Mouse (Mus musculus) lung, adult 2 months (tissue): ENCODE measurements around the gene 1700069L16Rik.

Source experiments
- CTCF ChIP-seq: fragments of 200-500 bp; IDR thresholded peaks from 2 replicates; pipeline ENCODE4 v1.5.1; 2011; ENCODE audit warnings: mild to moderate bottlenecking, low read length, control low read depth; ENCODE audit not compliant: insufficient read depth
- POLR2A ChIP-seq: fragments of 200-500 bp; IDR thresholded peaks from 2 replicates; pipeline ENCODE4 v1.6.1; 2011; ENCODE audit warnings: low read depth, mild to moderate bottlenecking, control low read depth, low read length, borderline replicate concordance; ENCODE audit errors: extremely low read depth

GRCm38 (mm10) chr5:113700388-113701023, 24.1 kb downstream of the 1700069L16Rik start:
- TF ChIP-seq CTCF, result no peak
- no peak for TF ChIP-seq POLR2A
